Mouse (Mus musculus) midbrain, embryonic 14.5 days (tissue): ENCODE measurements around the gene Zmat3. TPM values are rescaled to one million over a fixed set of nuclear protein-coding genes. Genes with fewer than 3 reads are reported as not detected.

Experiments
- ATAC-seq: fragments of 200-750 bp; cut with Nextera tagmentation; 2 replicates; pipeline ENCODE4 v1.8.0; 2017; ENCODE audit warnings: moderate number of reproducible peaks, moderate library complexity; ENCODE audit not compliant: low FRiP score, low TSS enrichment
- DNase-seq: peaks from one replicate; pipeline ENCODE4 v3.0.0-alpha.2; 2015
- H3K27ac ChIP-seq: fragments of 300-500 bp; sonication (generic); replicated peaks from 2 replicates; pipeline ENCODE4 v1.5.1; 2014; ENCODE audit warnings: mild to moderate bottlenecking, low read depth, low read length, moderate library complexity
- H3K27me3 ChIP-seq: fragments of 300-500 bp; sonication (generic); 2 replicates; pipeline ENCODE4 v1.6.1; 2014; ENCODE audit warnings: low read length, control low read depth, mixed read lengths; ENCODE audit not compliant: control insufficient read depth, insufficient read depth
- H3K36me3 ChIP-seq: fragments of 300-500 bp; sonication (generic); 2 replicates; pipeline ENCODE4 v1.6.1; 2014; ENCODE audit warnings: low read length, control low read depth; ENCODE audit not compliant: control insufficient read depth, insufficient read depth
- H3K4me1 ChIP-seq: fragments of 300-500 bp; sonication (generic); 2 replicates; pipeline ENCODE4 v1.6.1; 2014; ENCODE audit warnings: mild to moderate bottlenecking, antibody characterized with exemption, low read length, control low read depth; ENCODE audit not compliant: control insufficient read depth, insufficient read depth
- H3K4me2 ChIP-seq: fragments of 300-500 bp; sonication (generic); 2 replicates; pipeline ENCODE4 v1.6.1; 2014; ENCODE audit warnings: mild to moderate bottlenecking, low read length, moderate library complexity
- H3K4me3 ChIP-seq: fragments of 300-500 bp; sonication (generic); replicated peaks from 2 replicates; pipeline ENCODE4 v1.5.1; 2014; ENCODE audit warnings: low read depth, low read length
- H3K9ac ChIP-seq: fragments of 300-500 bp; sonication (generic); replicated peaks from 2 replicates; pipeline ENCODE4 v1.6.1; 2014; ENCODE audit warnings: mild to moderate bottlenecking, low read length, moderate library complexity
- H3K9me3 ChIP-seq: fragments of 300-500 bp; sonication (generic); 2 replicates; pipeline ENCODE4 v1.6.1; 2016; ENCODE audit warnings: low read length, control low read depth, mixed read lengths; ENCODE audit not compliant: control insufficient read depth
- WGBS: fragments of 180-500 bp; shearing (Covaris S2); extraction: QIAGEN DNeasy Blood & Tissue Kit; methylation state at CpG from one replicate; pipeline ENCODE4 v1.1.7; 2014; 5-methylcytosine and 5-hydroxymethylcytosine counted together
- polyA plus RNA-seq: library from polyadenylated mRNA; unstranded; fragments of >200 nt; fragmentation: Nextera tagmentation; extraction: Ambion mirVana; gene quantifications from 2 replicates; pipeline ENCODE4 v1.2.1, GENCODE M21; 2014

Zmat3 gene
- polyA plus RNA-seq, 1 experiment from 2014 or later: 9.7 TPM

- Histone ChIP-seq H3K27me3 (no peaks in the 10 kb centered on the region), H3K9me3 (no peaks in the 10 kb centered on the region), H3K4me2 (peak overlapping the region; percentile 63), H3K4me3 (peak overlapping the region; percentile 88), H3K4me1 (peaks cover 16% of the 10 kb centered on the region), H3K36me3 (no peaks in the 10 kb centered on the region), H3K27ac (0 out of 2 replicates have a peak overlapping the region, but pooled peaks have one; percentile 14), H3K9ac (peak overlapping the region; percentile 86)
- DNase-seq (peak; percentile 54), ATAC-seq (no peak)
- 26% methylated on average over 4 of the region's 4 CpGs for WGBS
Measured at GRCm38 (mm10) chr3:32364195-32364594, 1.6 kb downstream of the Zmat3 start.

- no peak overlapping the region for H3K9ac ChIP-seq
- no peak overlapping the region for H3K4me2 ChIP-seq
- ATAC-seq: no peak
- H3K27me3 ChIP-seq: no peaks in the 10 kb centered on the region
- 41% methylated on average over 6 of the region's 6 CpGs for WGBS
- no peak overlapping the region for H3K27ac ChIP-seq
- H3K36me3 ChIP-seq: 0 out of 2 replicates have a peak, but pooled peaks cover 1% of the 10 kb centered on the region
- DNase-seq: peak; percentile 36
- peaks cover 16% of the 10 kb centered on the region for H3K4me1 ChIP-seq
- H3K9me3 ChIP-seq: no peaks in the 10 kb centered on the region
- no peak overlapping the region for H3K4me3 ChIP-seq
Measured at GRCm38 (mm10) chr3:32361221-32361620, 4.6 kb downstream of the Zmat3 start.

GRCm38 (mm10) chr3:32347881-32348280 lies 17.9 kb downstream of the Zmat3 start:
- no peaks in the 10 kb centered on the region for H3K4me1 ChIP-seq
- H3K27me3 ChIP-seq: no peaks in the 10 kb centered on the region
- no peak overlapping the region for H3K4me2 ChIP-seq
- H3K36me3 ChIP-seq: peaks cover 24% of the 10 kb centered on the region
- 91% methylated on average over 6 of the region's 6 CpGs for WGBS
- no peak overlapping the region for H3K9ac ChIP-seq
- no peak overlapping the region for H3K27ac ChIP-seq
- no peak overlapping the region for H3K4me3 ChIP-seq
- ATAC-seq (no peak), DNase-seq (peak; percentile 9)
- no peaks in the 10 kb centered on the region for H3K9me3 ChIP-seq

- Histone ChIP-seq H3K4me1 (no peaks in the 10 kb centered on the region), H3K27me3 (no peaks in the 10 kb centered on the region), H3K9me3 (no peaks in the 10 kb centered on the region), H3K36me3 (peaks cover 40% of the 10 kb centered on the region), H3K4me2 (no peak overlapping the region), H3K4me3 (no peak overlapping the region), H3K27ac (no peak overlapping the region), H3K9ac (no peak overlapping the region)
- 90% methylated on average over 11 of the region's 11 CpGs for WGBS
- no peak for ATAC-seq
- DNase-seq: no peak
Measured at GRCm38 (mm10) chr3:32345249-32345648, 20.6 kb downstream of the Zmat3 start.

DNA sequence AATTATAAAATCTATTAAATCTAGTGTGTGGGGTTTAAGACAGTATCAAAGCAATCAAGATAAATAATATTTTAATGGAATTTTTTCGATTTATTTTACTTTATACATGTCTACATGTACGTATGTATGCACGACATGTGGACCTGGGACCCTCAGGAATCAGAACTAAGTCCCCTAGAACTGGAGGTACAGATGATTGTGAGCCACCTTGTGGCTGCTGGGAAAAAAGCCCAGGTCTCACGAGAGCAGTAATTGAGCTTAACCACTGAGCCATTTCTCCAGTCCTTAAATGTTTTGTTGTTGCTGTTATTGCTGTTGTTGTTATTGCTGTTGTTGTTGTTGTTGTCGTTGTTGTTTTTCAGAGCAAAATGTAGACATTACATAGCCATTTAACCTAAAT lies 21.0 kb downstream of the Zmat3 start:
- WGBS: 87% methylated on average over 5 of the region's 5 CpGs
- DNase-seq: peak; percentile 21
- Histone ChIP-seq H3K9ac (no peak overlapping the region), H3K36me3 (peaks cover 40% of the 10 kb centered on the region), H3K4me2 (no peak overlapping the region), H3K4me3 (no peak overlapping the region), H3K4me1 (no peaks in the 10 kb centered on the region), H3K27ac (no peak overlapping the region), H3K9me3 (no peaks in the 10 kb centered on the region), H3K27me3 (no peaks in the 10 kb centered on the region)
- ATAC-seq: no peak

- Histone ChIP-seq H3K36me3 (peaks cover 38% of the 10 kb centered on the region), H3K9ac (no peak overlapping the region), H3K4me2 (no peak overlapping the region), H3K4me3 (no peak overlapping the region), H3K9me3 (no peaks in the 10 kb centered on the region), H3K27ac (no peak overlapping the region), H3K4me1 (no peaks in the 10 kb centered on the region), H3K27me3 (no peaks in the 10 kb centered on the region)
- 86% methylated on average over 12 of the region's 12 CpGs for WGBS
- no peak for DNase-seq
- no peak for ATAC-seq
Measured at GRCm38 (mm10) chr3:32343371-32343770, 22.4 kb downstream of the Zmat3 start.

DNA sequence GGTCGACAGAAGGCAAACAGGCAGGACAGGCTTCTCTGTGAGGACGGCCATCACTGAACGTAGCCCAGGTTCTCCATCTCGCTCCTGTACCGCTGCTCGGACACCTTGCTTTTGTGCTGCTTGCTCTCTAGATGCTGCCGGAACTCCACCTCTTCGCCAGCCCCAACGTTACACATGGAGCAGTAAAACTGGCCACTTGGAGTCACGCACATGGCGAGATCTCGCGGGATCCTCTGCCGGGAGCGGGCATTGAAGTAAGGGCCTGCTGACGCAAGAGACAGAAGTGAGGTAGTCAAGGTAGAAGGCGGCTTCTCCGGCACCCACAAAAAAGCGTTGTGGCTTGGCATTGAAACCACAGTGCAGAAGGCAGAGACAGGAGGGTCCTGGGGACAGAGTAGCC lies 24.4 kb downstream of the Zmat3 start:
- H3K27ac ChIP-seq: no peak overlapping the region
- DNase-seq (no peak), ATAC-seq (no peak)
- peaks cover 36% of the 10 kb centered on the region for H3K36me3 ChIP-seq
- no peak overlapping the region for H3K4me3 ChIP-seq
- no peaks in the 10 kb centered on the region for H3K9me3 ChIP-seq
- WGBS: 94% methylated on average over 19 of the region's 19 CpGs
- H3K4me2 ChIP-seq: no peak overlapping the region
- no peaks in the 10 kb centered on the region for H3K4me1 ChIP-seq
- no peak overlapping the region for H3K9ac ChIP-seq
- H3K27me3 ChIP-seq: no peaks in the 10 kb centered on the region

DNA sequence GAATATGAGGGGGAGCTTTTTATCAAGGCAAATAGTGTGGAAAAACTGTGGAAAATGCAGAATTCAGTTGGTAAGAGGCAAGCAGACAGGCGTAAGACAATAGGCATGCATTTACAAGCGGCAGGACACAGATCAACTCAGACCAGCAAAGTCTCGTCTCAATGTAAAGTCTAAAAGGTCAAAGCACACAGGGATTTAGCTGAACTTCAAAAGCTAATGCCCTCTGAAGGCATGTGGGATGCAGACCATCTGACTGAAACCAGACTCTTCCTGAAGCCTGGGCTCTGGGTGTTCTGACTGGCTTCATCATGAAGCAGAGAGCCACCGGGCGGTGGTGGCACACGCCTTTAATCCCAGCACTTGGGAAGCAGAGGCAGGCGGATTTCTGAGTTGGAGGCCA lies 27.6 kb downstream of the Zmat3 start:
- no peaks in the 10 kb centered on the region for H3K4me1 ChIP-seq
- ATAC-seq (no peak), DNase-seq (no peak)
- H3K4me3 ChIP-seq: no peak overlapping the region
- H3K9me3 ChIP-seq: no peaks in the 10 kb centered on the region
- WGBS: 68% methylated on average over 7 of the region's 7 CpGs
- H3K27ac ChIP-seq: no peak overlapping the region
- H3K27me3 ChIP-seq: no peaks in the 10 kb centered on the region
- H3K9ac ChIP-seq: no peak overlapping the region
- H3K4me2 ChIP-seq: no peak overlapping the region
- peaks cover 27% of the 10 kb centered on the region for H3K36me3 ChIP-seq

GRCm38 (mm10) chr3:32337770-32338169 lies 28.0 kb downstream of the Zmat3 start:
- Histone ChIP-seq H3K4me1 (no peaks in the 10 kb centered on the region), H3K9ac (no peak overlapping the region), H3K27ac (no peak overlapping the region), H3K36me3 (peaks cover 23% of the 10 kb centered on the region), H3K4me2 (no peak overlapping the region), H3K27me3 (no peaks in the 10 kb centered on the region), H3K9me3 (no peaks in the 10 kb centered on the region), H3K4me3 (no peak overlapping the region)
- 87% methylated on average over 7 of the region's 7 CpGs for WGBS
- DNase-seq (no peak), ATAC-seq (no peak)
